Mouse (Mus musculus) heart, postnatal 36 days (tissue): Measurements from ENCODE around the gene Acsl1. TPM values are rescaled to one million over a fixed set of nuclear protein-coding genes. Genes with fewer than 3 reads are reported as not detected.

Experiments
- total RNA-seq, 2 experiments: library from RNA; stranded (reverse); gene quantifications; 2 replicates each; pipeline ENCODE4 v1.2.3; 2021

Acsl1 gene
- total RNA-seq, 2 experiments from 2014 or later: 996 to 1,034 TPM

Other genes with a start within 250 kb of the Acsl1 start
- gene Helt, start 176.4 kb upstream of the Acsl1 start, total RNA-seq: 1 to 10 TPM; 1.4 to 3.9 TPM
- 1 to 10 TPM; 1.1 to 1.8 TPM for gene Cenpu, start 81.0 kb downstream of the Acsl1 start, total RNA-seq
- 1 to 10 TPM; 2.4 to 2.9 TPM for gene Primpol, start 146.2 kb downstream of the Acsl1 start, total RNA-seq
- gene Casp3, start 146.3 kb downstream of the Acsl1 start, total RNA-seq: 1 to 10 TPM; 3.5 to 4.0 TPM